Mouse (Mus musculus): ENCODE measurements around the gene Gpr155. TPM values are rescaled to one million over a fixed set of nuclear protein-coding genes. Genes with fewer than 3 reads are reported as not detected.

Gene Gpr155
- polyA plus RNA-seq, 1 experiment: 4.6 TPM

- Histone ChIP-seq H3K27ac (ENCODE audit: control insufficient read depth, insufficient read depth, low read depth, low read length, poor library complexity) (no peak overlapping the region), H3K4me1 (ENCODE audit: control insufficient read depth, insufficient read depth, low read length) (no peaks in the 10 kb centered on the region), H3K4me3 (replicated peaks; ENCODE audit: control insufficient read depth, low read depth, low read length) (peak overlapping the region; percentile 82)
- 50% methylated on average over 4 of the region's 4 CpGs for WGBS
- TF ChIP-seq POLR2A (IDR thresholded peaks at IDR 0.05; ENCODE audit: borderline replicate concordance, control insufficient read depth, low read depth, low read length) (no peak), CTCF (IDR thresholded peaks at IDR 0.05; ENCODE audit: control insufficient read depth, insufficient read depth, low read length) (no peak)
These were observed 1.2 kb downstream of the Gpr155 start for GRCm38 (mm10) chr2:73385172-73385571.

- Histone ChIP-seq H3K4me1 (ENCODE audit: control insufficient read depth, insufficient read depth, low read length) (no peaks in the 10 kb centered on the region), H3K4me3 (replicated peaks; ENCODE audit: control insufficient read depth, low read depth, low read length) (no peak overlapping the region), H3K27ac (ENCODE audit: control insufficient read depth, insufficient read depth, low read depth, low read length, poor library complexity) (no peak overlapping the region)
- TF ChIP-seq POLR2A (IDR thresholded peaks at IDR 0.05; ENCODE audit: borderline replicate concordance, control insufficient read depth, low read depth, low read length) (no peak), CTCF (IDR thresholded peaks at IDR 0.05; ENCODE audit: control insufficient read depth, insufficient read depth, low read length) (no peak)
- 90% methylated on average over 9 of the region's 9 CpGs for WGBS
These were observed 5.9 kb downstream of the Gpr155 start for GRCm38 (mm10) chr2:73380298-73380975.

- TF ChIP-seq POLR2A (IDR thresholded peaks at IDR 0.05; ENCODE audit: borderline replicate concordance, control insufficient read depth, low read depth, low read length) (no peak), CTCF (IDR thresholded peaks at IDR 0.05; ENCODE audit: control insufficient read depth, insufficient read depth, low read length) (no peak)
- Histone ChIP-seq H3K4me3 (replicated peaks; ENCODE audit: control insufficient read depth, low read depth, low read length) (no peak overlapping the region), H3K27ac (ENCODE audit: control insufficient read depth, insufficient read depth, low read depth, low read length, poor library complexity) (no peak overlapping the region), H3K4me1 (ENCODE audit: control insufficient read depth, insufficient read depth, low read length) (no peaks in the 10 kb centered on the region)
- WGBS: 89% methylated on average over 5 of the region's 5 CpGs
These were observed 6.7 kb downstream of the Gpr155 start for GRCm38 (mm10) chr2:73379656-73380055.

GRCm38 (mm10) chr2:73378326-73378725 lies 8.0 kb downstream of the Gpr155 start:
- 91% methylated on average over 5 of the region's 5 CpGs for WGBS
- H3K27ac ChIP-seq (ENCODE audit: control insufficient read depth, insufficient read depth, low read depth, low read length, poor library complexity): no peak overlapping the region

GRCm38 (mm10) chr2:73371530-73372335 lies 14.6 kb downstream of the Gpr155 start:
- Histone ChIP-seq H3K4me1 (ENCODE audit: control insufficient read depth, insufficient read depth, low read length) (peaks cover 3% of the 10 kb centered on the region), H3K4me3 (replicated peaks; ENCODE audit: control insufficient read depth, low read depth, low read length) (no peak overlapping the region), H3K27ac (ENCODE audit: control insufficient read depth, insufficient read depth, low read depth, low read length, poor library complexity) (peak overlapping the region; percentile 36)
- 51% methylated on average over 9 of the region's 9 CpGs for WGBS
- TF ChIP-seq POLR2A (IDR thresholded peaks at IDR 0.05; ENCODE audit: borderline replicate concordance, control insufficient read depth, low read depth, low read length): no peak

More at GRCm38 (mm10) chr2:73378326-73378725, 8.0 kb downstream of the Gpr155 start:
- no peak overlapping the region for H3K4me3 ChIP-seq (replicated peaks; ENCODE audit: control insufficient read depth, low read depth, low read length)
- no peaks in the 10 kb centered on the region for H3K4me1 ChIP-seq (ENCODE audit: control insufficient read depth, insufficient read depth, low read length)
- TF ChIP-seq POLR2A (IDR thresholded peaks at IDR 0.05; ENCODE audit: borderline replicate concordance, control insufficient read depth, low read depth, low read length) (no peak), CTCF (IDR thresholded peaks at IDR 0.05; ENCODE audit: control insufficient read depth, insufficient read depth, low read length) (no peak)

- H3K27ac ChIP-seq (ENCODE audit: control insufficient read depth, insufficient read depth, low read depth, low read length, poor library complexity): no peak overlapping the region
- TF ChIP-seq CTCF (IDR thresholded peaks at IDR 0.05; ENCODE audit: control insufficient read depth, insufficient read depth, low read length) (peak; percentile 20; the same call in 1 of the 2 replicates), POLR2A (IDR thresholded peaks at IDR 0.05; ENCODE audit: borderline replicate concordance, control insufficient read depth, low read depth, low read length) (no peak)
- no peak overlapping the region for H3K4me3 ChIP-seq (replicated peaks; ENCODE audit: control insufficient read depth, low read depth, low read length)
- whole genome bisulfite sequencing: 74% methylated on average over 5 of the region's 5 CpGs
- peaks cover 1% of the 10 kb centered on the region for H3K4me1 ChIP-seq (ENCODE audit: control insufficient read depth, insufficient read depth, low read length)
These were observed 22.9 kb downstream of the Gpr155 start for GRCm38 (mm10) chr2:73363448-73363847.

GRCm38 (mm10) chr2:73360536-73360935 lies 25.8 kb downstream of the Gpr155 start:
- peaks cover 1% of the 10 kb centered on the region for H3K4me1 ChIP-seq (ENCODE audit: control insufficient read depth, insufficient read depth, low read length)
- WGBS: 82% methylated on average over 2 of the region's 2 CpGs
- H3K4me3 ChIP-seq (replicated peaks; ENCODE audit: control insufficient read depth, low read depth, low read length): no peak overlapping the region
- TF ChIP-seq POLR2A (IDR thresholded peaks at IDR 0.05; ENCODE audit: borderline replicate concordance, control insufficient read depth, low read depth, low read length) (no peak), CTCF (IDR thresholded peaks at IDR 0.05; ENCODE audit: control insufficient read depth, insufficient read depth, low read length) (no peak)
- peak overlapping the region; percentile 63 for H3K27ac ChIP-seq (ENCODE audit: control insufficient read depth, insufficient read depth, low read depth, low read length, poor library complexity)

- Histone ChIP-seq H3K4me3 (replicated peaks; ENCODE audit: control insufficient read depth, low read depth, low read length) (no peak overlapping the region), H3K27ac (ENCODE audit: control insufficient read depth, insufficient read depth, low read depth, low read length, poor library complexity) (peak overlapping the region; percentile 75), H3K4me1 (ENCODE audit: control insufficient read depth, insufficient read depth, low read length) (peaks cover 1% of the 10 kb centered on the region)
- TF ChIP-seq CTCF (IDR thresholded peaks at IDR 0.05; ENCODE audit: control insufficient read depth, insufficient read depth, low read length) (no peak), POLR2A (IDR thresholded peaks at IDR 0.05; ENCODE audit: borderline replicate concordance, control insufficient read depth, low read depth, low read length) (no peak)
- WGBS: 81% methylated on average over 5 of the region's 5 CpGs
These were observed 26.4 kb downstream of the Gpr155 start for GRCm38 (mm10) chr2:73359941-73360340.
